Mouse (Mus musculus): ENCODE data around the gene Syne1.

DNA sequence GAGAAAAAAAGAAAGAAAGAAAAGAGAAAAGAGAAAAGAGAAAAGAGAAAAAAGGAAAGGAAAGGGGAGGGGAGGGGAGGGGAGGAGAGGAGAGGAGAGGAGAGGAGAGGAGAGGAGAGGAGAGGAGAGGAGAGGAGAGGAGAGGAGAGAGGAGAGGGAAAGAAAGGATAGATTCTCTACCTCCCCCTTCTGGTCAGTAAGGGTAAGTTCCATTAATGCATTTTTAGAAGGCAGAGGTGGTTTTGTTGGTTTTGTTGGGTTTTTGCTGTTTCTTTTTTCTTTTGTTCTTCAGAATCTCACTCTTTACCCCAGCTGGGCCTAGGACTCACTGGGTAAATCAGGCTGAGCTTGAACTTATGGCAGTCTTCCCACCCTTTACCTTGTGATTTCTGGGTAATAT, 214.9 kb downstream of the Syne1 start:
- TF ChIP-seq CTCF (IDR thresholded peaks at IDR 0.05 in 2 of 3, conservative IDR thresholded peaks at IDR 0.05 in 1 of 3; ENCODE audit: control insufficient read depth in 1 of 3, insufficient read depth in 1 of 3, low read depth in 2 of 3, low read length in 3 of 3, poor library complexity in 1 of 3, severe bottlenecking in 1 of 3) (peak in 2 of 3 experiments; percentile 27 to 33; a peak in 3 of 6 replicates), MYC (IDR thresholded peaks at IDR 0.05; ENCODE audit: low read depth, low read length) (no peak), GATA1 (IDR thresholded peaks at IDR 0.05; ENCODE audit: low read depth, low read length) (no peak), KAT2A (conservative IDR thresholded peaks at IDR 0.05; ENCODE audit: low read depth, low read length) (no peak), MEF2A (IDR thresholded peaks at IDR 0.05; ENCODE audit: extremely low read depth, insufficient replicate concordance, low read depth, low read length, poor library complexity, severe bottlenecking) (no peak), NELFE (IDR thresholded peaks at IDR 0.05; ENCODE audit: low read depth, low read length) (no peak), ZNF384 (IDR thresholded peaks at IDR 0.05; ENCODE audit: low read depth, low read length) (no peak), MAX (IDR thresholded peaks at IDR 0.05; ENCODE audit: low read length) (no peak), POLR2A (IDR thresholded peaks at IDR 0.05; ENCODE audit: control insufficient read depth in 1 of 2, insufficient read depth in 1 of 2, low read depth in 1 of 2, low read length in 2 of 2, poor library complexity in 1 of 2) (no peak), ZKSCAN1 (IDR thresholded peaks at IDR 0.05; ENCODE audit: low read depth, low read length) (no peak), CHD1 (IDR thresholded peaks at IDR 0.05; ENCODE audit: low read depth, low read length) (no peak), E2F4 (IDR thresholded peaks at IDR 0.05; ENCODE audit: borderline replicate concordance, low read depth, low read length) (no peak)

Measured in MEL (cell line).